Mouse (Mus musculus) midbrain, embryonic 10.5 days (tissue): ENCODE results near the gene Ovca2. TPM values are rescaled to one million over a fixed set of nuclear protein-coding genes. Genes with fewer than 3 reads are reported as not detected.

Experiments
- DNase-seq: peaks from one replicate; pipeline ENCODE4 v3.0.0-alpha.2; 2017; ENCODE audit warnings: low spot score
- H3K27ac ChIP-seq: fragments of 300-500 bp; sonication (generic); replicated peaks from 2 replicates; pipeline ENCODE4 v1.5.1; 2016; ENCODE audit warnings: mild to moderate bottlenecking
- H3K27me3 ChIP-seq: fragments of 300-500 bp; sonication (generic); 2 replicates; pipeline ENCODE4 v1.6.1; 2016; ENCODE audit warnings: low read depth, mild to moderate bottlenecking; ENCODE audit not compliant: poor library complexity, severe bottlenecking
- H3K36me3 ChIP-seq: fragments of 300-500 bp; sonication (generic); 2 replicates; pipeline ENCODE4 v1.6.1; 2016; ENCODE audit warnings: mild to moderate bottlenecking, moderate library complexity
- H3K4me1 ChIP-seq: fragments of 300-500 bp; sonication (generic); 2 replicates; pipeline ENCODE4 v1.6.1; 2016
- H3K4me3 ChIP-seq: fragments of 300-500 bp; sonication (generic); 2 replicates; pipeline ENCODE4 v1.5.1; 2016; ENCODE audit warnings: mild to moderate bottlenecking, moderate library complexity
- H3K9me3 ChIP-seq: fragments of 300-500 bp; sonication (generic); replicated peaks from 2 replicates; pipeline ENCODE4 v1.6.1; 2016; ENCODE audit warnings: mild to moderate bottlenecking
- whole genome bisulfite sequencing: fragments of 180-500 bp; shearing (Covaris S2); methylation state at CpG from one replicate; pipeline ENCODE4 v1.1.7; 2016; 5-methylcytosine and 5-hydroxymethylcytosine counted together
- polyA plus RNA-seq: library from polyadenylated mRNA; unstranded; fragments of >200 nt; fragmentation: Nextera tagmentation; extraction: Ambion mirVana; gene quantifications from 2 replicates; pipeline ENCODE4 v1.2.1, GENCODE M21; 2016

The Ovca2 gene
- polyA plus RNA-seq, 1 experiment from 2014 or later: 33.5 TPM

GRCm38 (mm10) chr11:75139122-75139963, 39.3 kb downstream of the Ovca2 start:
- Histone ChIP-seq H3K4me1 (peaks cover 12% of the 10 kb centered on the region), H3K4me3 (no peak overlapping the region), H3K36me3 (peaks cover 50% of the 10 kb centered on the region), H3K27ac (0 out of 2 replicates have a peak overlapping the region, but pooled peaks have one; percentile 4), H3K9me3 (no peaks in the 10 kb centered on the region), H3K27me3 (no peaks in the 10 kb centered on the region)
- no peak for DNase-seq
- WGBS: 64% methylated on average over 11 of the region's 11 CpGs

- Histone ChIP-seq H3K36me3 (peaks cover 25% of the 10 kb centered on the region), H3K27me3 (no peaks in the 10 kb centered on the region), H3K9me3 (no peaks in the 10 kb centered on the region), H3K27ac (no peak overlapping the region), H3K4me3 (no peak overlapping the region), H3K4me1 (peaks cover 15% of the 10 kb centered on the region)
- WGBS: 68% methylated on average over 5 of the region's 5 CpGs
- no peak for DNase-seq
These were observed 41.8 kb downstream of the Ovca2 start for GRCm38 (mm10) chr11:75136666-75137398.

DNA sequence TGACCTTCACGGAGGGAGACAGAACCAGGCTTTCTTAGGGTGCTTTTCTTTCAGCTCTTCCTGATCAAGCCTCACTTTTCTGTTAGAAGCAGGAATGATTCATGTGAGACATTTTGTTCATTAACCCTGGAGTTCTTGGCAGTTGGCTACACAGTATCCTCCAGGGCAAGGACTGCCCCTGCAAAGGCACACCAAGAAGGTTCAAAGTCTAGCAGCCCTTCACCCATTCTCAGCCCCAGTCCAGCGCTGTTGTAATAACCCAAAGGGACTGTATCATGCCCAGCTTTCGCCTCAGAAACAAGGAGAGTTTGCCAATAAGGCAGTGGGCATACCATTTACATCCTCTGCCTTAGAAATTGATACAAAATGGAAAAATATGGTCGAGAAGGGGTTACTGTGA, 43.3 kb downstream of the Ovca2 start:
- no peaks in the 10 kb centered on the region for H3K27me3 ChIP-seq
- peaks cover 15% of the 10 kb centered on the region for H3K4me1 ChIP-seq
- no peak overlapping the region for H3K4me3 ChIP-seq
- H3K36me3 ChIP-seq: peaks cover 15% of the 10 kb centered on the region
- 93% methylated on average over 4 of the region's 4 CpGs for WGBS
- no peak for DNase-seq
- H3K9me3 ChIP-seq: no peaks in the 10 kb centered on the region
- no peak overlapping the region for H3K27ac ChIP-seq

DNA sequence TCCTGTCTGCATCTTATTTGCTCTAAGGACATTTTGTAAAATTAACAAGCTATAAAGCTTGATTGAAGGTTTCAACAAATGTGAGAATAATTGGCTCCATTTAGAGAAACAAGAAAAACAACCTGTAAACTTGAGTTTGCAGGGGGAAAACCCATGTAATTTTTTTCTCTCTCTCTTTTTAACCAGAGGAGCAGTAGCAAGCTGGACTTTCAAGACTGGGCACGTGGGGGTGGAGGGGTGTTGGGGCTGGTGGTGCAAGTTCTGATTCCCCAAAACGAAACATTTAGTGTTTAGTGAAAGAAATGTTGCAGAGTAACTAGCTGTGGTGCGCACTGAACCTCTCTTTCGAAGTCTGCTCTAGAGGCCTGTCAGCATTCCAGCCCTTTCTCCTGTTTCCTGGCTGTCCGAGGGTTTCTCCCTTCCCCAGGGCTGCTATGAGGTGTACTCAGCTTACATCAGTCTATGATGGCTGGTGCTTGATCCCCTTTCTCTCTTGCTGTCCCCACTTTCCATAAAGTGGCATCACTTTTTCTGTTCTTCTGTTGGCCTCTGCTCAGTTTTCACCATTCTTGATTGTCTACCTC, 44.1 kb downstream of the Ovca2 start:
- 87% methylated on average over 5 of the region's 5 CpGs for WGBS
- no peak for DNase-seq
- no peak overlapping the region for H3K4me3 ChIP-seq
- peaks cover 9% of the 10 kb centered on the region; the same call in 1 of the 2 replicates for H3K36me3 ChIP-seq
- no peak overlapping the region for H3K27ac ChIP-seq
- peaks cover 10% of the 10 kb centered on the region for H3K4me1 ChIP-seq
- no peaks in the 10 kb centered on the region for H3K9me3 ChIP-seq
- H3K27me3 ChIP-seq: no peaks in the 10 kb centered on the region

GRCm38 (mm10) chr11:75133951-75134350, 44.7 kb downstream of the Ovca2 start:
- Histone ChIP-seq H3K36me3 (peaks cover 5% of the 10 kb centered on the region; the same call in 1 of the 2 replicates), H3K27ac (no peak overlapping the region), H3K9me3 (no peaks in the 10 kb centered on the region), H3K4me1 (peaks cover 4% of the 10 kb centered on the region), H3K27me3 (no peaks in the 10 kb centered on the region), H3K4me3 (no peak overlapping the region)
- no peak for DNase-seq
- WGBS: 36% methylated on average over 2 of the region's 2 CpGs

- Histone ChIP-seq H3K4me1 (0 out of 2 replicates have a peak, but pooled peaks cover 3% of the 10 kb centered on the region), H3K4me3 (no peak overlapping the region), H3K27me3 (no peaks in the 10 kb centered on the region), H3K36me3 (peaks cover 3% of the 10 kb centered on the region; the same call in 1 of the 2 replicates), H3K27ac (no peak overlapping the region), H3K9me3 (no peaks in the 10 kb centered on the region)
- 94% methylated on average over 5 of the region's 5 CpGs for WGBS
- no peak for DNase-seq
These were observed 45.2 kb downstream of the Ovca2 start for GRCm38 (mm10) chr11:75133391-75133790.

GRCm38 (mm10) chr11:75132278-75132677, 46.4 kb downstream of the Ovca2 start:
- WGBS: 91% methylated on average over 5 of the region's 5 CpGs
- H3K4me1 ChIP-seq: 0 out of 2 replicates have a peak, but pooled peaks cover 3% of the 10 kb centered on the region
- H3K9me3 ChIP-seq: no peaks in the 10 kb centered on the region
- DNase-seq: no peak
- H3K4me3 ChIP-seq: no peak overlapping the region
- no peaks in the 10 kb centered on the region for H3K27me3 ChIP-seq
- no peak overlapping the region for H3K27ac ChIP-seq
- no peaks in the 10 kb centered on the region for H3K36me3 ChIP-seq

DNA sequence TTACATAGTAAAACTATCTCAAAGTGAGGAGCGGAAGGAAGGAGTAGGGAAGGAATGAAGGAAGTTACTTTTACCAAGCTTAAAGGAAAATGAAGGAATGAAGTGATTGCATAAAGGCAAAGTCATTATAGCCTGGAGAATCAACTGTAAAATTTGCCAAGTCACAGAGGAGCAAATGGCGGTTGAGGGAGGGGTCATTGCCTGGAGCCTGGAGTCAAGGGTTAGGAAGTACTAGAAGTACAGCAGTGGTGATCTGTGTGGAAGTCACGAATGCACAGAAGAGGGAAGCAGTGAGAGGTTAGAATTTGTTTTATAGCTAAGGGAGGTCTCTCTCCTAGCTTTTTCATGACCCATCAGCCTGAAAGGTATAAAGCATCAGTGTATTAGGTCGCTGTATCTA, 47.3 kb downstream of the Ovca2 start:
- H3K4me1 ChIP-seq: 0 out of 2 replicates have a peak, but pooled peaks cover 3% of the 10 kb centered on the region
- H3K36me3 ChIP-seq: no peaks in the 10 kb centered on the region
- H3K27me3 ChIP-seq: no peaks in the 10 kb centered on the region
- no peak for DNase-seq
- H3K4me3 ChIP-seq: no peak overlapping the region
- 91% methylated on average over 4 of the region's 4 CpGs for WGBS
- no peak overlapping the region for H3K27ac ChIP-seq
- no peaks in the 10 kb centered on the region for H3K9me3 ChIP-seq

DNA sequence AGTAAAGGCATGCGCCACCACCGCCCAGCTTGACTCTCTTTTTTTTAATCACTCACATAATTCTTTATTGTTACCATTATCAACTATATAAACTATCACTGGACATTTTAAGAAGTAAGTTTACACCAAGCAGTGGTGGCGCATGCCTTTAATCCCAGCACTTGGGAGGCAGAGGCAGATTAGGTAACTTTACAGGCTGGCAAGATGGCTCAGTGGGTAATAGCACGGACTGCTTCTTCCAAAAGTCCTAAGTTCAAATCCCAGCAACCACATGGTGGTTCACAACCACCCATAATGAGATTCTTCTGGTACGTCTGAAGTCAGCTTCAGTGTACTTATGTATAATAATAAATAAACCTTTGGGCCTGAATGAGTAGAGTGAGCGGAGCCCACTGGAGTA, 49.2 kb downstream of the Ovca2 start:
- H3K27ac ChIP-seq: no peak overlapping the region
- no peak overlapping the region for H3K4me3 ChIP-seq
- WGBS: 95% methylated on average over 6 of the region's 6 CpGs
- H3K36me3 ChIP-seq: no peaks in the 10 kb centered on the region
- DNase-seq: no peak
- H3K9me3 ChIP-seq: no peaks in the 10 kb centered on the region
- H3K4me1 ChIP-seq: 0 out of 2 replicates have a peak, but pooled peaks cover 3% of the 10 kb centered on the region
- no peaks in the 10 kb centered on the region for H3K27me3 ChIP-seq

DNA sequence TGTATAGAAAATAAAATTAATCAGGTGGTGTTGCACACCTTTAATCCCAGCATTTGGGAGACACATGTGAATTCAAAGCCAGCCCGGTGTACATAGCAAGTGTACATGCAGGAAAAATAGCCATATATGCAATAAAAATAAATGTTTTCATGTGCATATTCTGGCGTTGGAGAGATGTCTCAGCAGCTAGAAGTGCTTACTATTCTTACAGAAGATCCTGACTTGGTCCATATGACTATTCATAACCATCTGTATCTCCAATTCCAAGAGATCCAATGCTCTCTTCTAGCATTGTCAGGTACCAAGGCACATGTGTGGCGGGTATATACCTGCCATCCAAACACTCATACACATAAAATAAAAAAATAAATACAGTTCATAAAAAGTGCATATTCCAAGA, 52.3 kb downstream of the Ovca2 start:
- no peak for DNase-seq
- Histone ChIP-seq H3K27ac (no peak overlapping the region), H3K4me3 (no peak overlapping the region)

More for the DNA sequence above, 52.3 kb downstream of the Ovca2 start:
- WGBS: 93% methylated on average over 3 of the region's 3 CpGs
- no peaks in the 10 kb centered on the region for H3K27me3 ChIP-seq
- H3K4me1 ChIP-seq: no peaks in the 10 kb centered on the region
- no peaks in the 10 kb centered on the region for H3K36me3 ChIP-seq
- H3K9me3 ChIP-seq: no peaks in the 10 kb centered on the region
